ENCODE assay signal across 19 mouse cellular contexts in the genomic region with DNA sequence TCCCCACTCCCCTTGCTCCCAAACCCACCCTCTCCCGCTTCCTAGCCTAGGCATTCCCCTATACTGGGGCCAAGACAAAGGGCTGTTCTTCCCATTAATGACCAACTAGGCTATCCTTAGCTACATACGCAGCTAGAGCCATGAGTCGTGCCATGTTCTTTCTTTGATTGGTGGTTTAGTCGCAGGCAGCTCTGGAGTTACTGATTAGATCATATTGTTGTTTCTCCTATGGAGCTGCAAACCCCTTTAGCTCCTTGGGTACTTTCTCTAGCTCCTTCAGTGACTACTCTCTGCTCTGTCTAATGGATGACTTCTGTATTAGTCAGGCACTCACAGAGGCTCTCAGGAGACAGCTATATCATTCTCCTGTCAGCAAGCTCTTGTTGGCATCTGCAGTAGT. TPM values are rescaled to one million over a fixed set of nuclear protein-coding genes. Genes with fewer than 3 reads are reported as not detected.
DNase-seq lines count a peak whose midpoint lies in the region; TF ChIP-seq lines count a peak whose summit lies in the region.
"Had no signal": no experiment of that assay in that cellular context is flagged by ENCODE, and none has a peak within 500 bp of the region (broad histone marks: within the 10 kb centered on the region; RNA-seq: fewer than 3 reads in every experiment).

No protein-coding gene starts in this region.

- intact Hi-C loops in left cerebral cortex, adult 2 months (cut with DNase I) = no loop called here

- no peak overlapping the region for H3K4me3 ChIP-seq in left cerebral cortex, adult 2 months

- TF ChIP-seq CTCF in left cerebral cortex, adult 2 months (IDR thresholded peaks at IDR 0.05) = no peak

- DNase-seq in 3T3-L1 (ENCODE audit: low read depth, low spot score) (peak; percentile 96), MN1 (ENCODE audit: low spot score) (peak; percentile 20), NIH3T3 (ENCODE audit: low read depth) (peak; percentile 73)
- DNase-seq in frontal cortex, postnatal 10 days (ENCODE audit: low spot score in 2 of 2) = no peak
- DNase-seq in left cerebral cortex, adult 2 months (ENCODE audit: extremely low spot score in 1 of 2, low spot score in 2 of 2) = no peak
- DNase-seq in left cerebral cortex, adult 9 months (ENCODE audit: low spot score in 2 of 2) = no peak
- DNase-seq: adrenal gland, adult 2 months; adrenal gland, adult 8-10 months; adrenal gland, postnatal 10 days; adrenal gland, postnatal 14 days; adrenal gland, postnatal 25 days; adrenal gland, postnatal 36 days; B cell, adult 2 months; cerebellum, adult 11 months; cerebellum, adult 11-12 months; cerebellum, adult 18-20 months; cerebellum, adult 2 months; cerebellum, adult 8-10 months; cerebellum, adult 9-10 months had no signal

- H3K27ac ChIP-seq in left cerebral cortex, adult 2 months = no peak overlapping the region

RNA-seq across cellular contexts. Expression of a gene that starts 18.8 kb away (rescaled TPM):
- 1 to 10 TPM; 5.6 to 5.7 TPM for total RNA-seq in left cerebral cortex, adult 2 months (2021)

RNA-seq across cellular contexts. Expression of a gene that starts 54.2 kb away (rescaled TPM):
- 10 to 100 TPM; 89.1 to 92.2 TPM for total RNA-seq in left cerebral cortex, adult 2 months (2021)

RNA-seq across cellular contexts. Expression of a gene that starts 54.4 kb away (rescaled TPM):
- 10 to 100 TPM; 13.5 to 13.8 TPM for total RNA-seq in left cerebral cortex, adult 2 months (2021)

RNA-seq across cellular contexts. Expression of a gene that starts 54.4 kb away (rescaled TPM):
- 10 to 100 TPM in 1 of 2 experiments, 1 to 10 TPM in 1; 9.2 to 11.4 TPM for total RNA-seq in left cerebral cortex, adult 2 months (2021)

Comparison
In these comparisons a context has a peak if more than half of its experiments do, and no peak if none do; other contexts are left out.
1. DNase-seq: peak in 3T3-L1 (single experiment), MN1 (single experiment) and NIH3T3 (single experiment); none in frontal cortex, postnatal 10 days (0 of 2), left cerebral cortex, adult 2 months (0 of 2) and left cerebral cortex, adult 9 months (0 of 2).